In genomic region chr10:56682901-56683300, GRCm38 (mm10) we compare ENCODE assay signal across 24 mouse cellular contexts.
DNase-seq lines count a peak whose midpoint lies in the region; ATAC-seq and TF ChIP-seq lines count a peak whose summit lies in the region.
"Had no signal": no experiment of that assay in that cellular context is flagged by ENCODE, and none has a peak within 500 bp of the region (broad histone marks: within the 10 kb centered on the region; RNA-seq: fewer than 3 reads in every experiment).

No protein-coding gene starts in this region.

- WGBS in lung, embryonic 16.5 days, result 73% methylated on average over 3 of the region's 3 CpGs

- no peak overlapping the region for H3K9ac ChIP-seq in lung, embryonic 16.5 days (ENCODE audit: low read length)
- H3K9ac ChIP-seq: forebrain, embryonic 15.5 days; heart, embryonic 13.5 days; intestine, embryonic 15.5 days; neural tube, embryonic 13.5 days had no signal

- H3K4me3 ChIP-seq in gastrocnemius, adult 2 months, result no peak overlapping the region
- H3K4me3 ChIP-seq in lung, embryonic 16.5 days (ENCODE audit: low read length), result no peak overlapping the region
- H3K4me3 ChIP-seq: embryonic facial prominence, embryonic 10.5 days; forebrain, embryonic 15.5 days; heart, embryonic 13.5 days; hindbrain, embryonic 10.5 days; intestine, embryonic 15.5 days; midbrain, embryonic 10.5 days; myocyte; neural tube, embryonic 13.5 days had no signal

- ATAC-seq in lung, embryonic 16.5 days (ENCODE audit: low read depth), result peak; percentile 57; the same call in 1 of the 2 replicates
- ATAC-seq: activated CD4-positive, CD25-positive, alpha-beta regulatory T cell, adult 4 months; forebrain, embryonic 15.5 days; hindbrain, embryonic 16.5 days; intestine, embryonic 15.5 days; midbrain, embryonic 16.5 days had no signal

- DNase-seq in gastrocnemius, adult 2 months, result no peak
- no peak for DNase-seq in gastrocnemius, postnatal 36 days
- DNase-seq in kidney, adult 9 months, result peak; percentile 30
- no peak for DNase-seq in kidney, adult 8-10 months
- no peak for DNase-seq in lung, postnatal 14 days
- peak; percentile 13 to 39 for DNase-seq in kidney, postnatal 36 days
- DNase-seq in embryo, embryonic 10.5 days (ENCODE audit: low spot score), result no peak
- DNase-seq: adrenal gland, adult 8-10 months; cerebellum, adult 9-10 months; gastrocnemius, postnatal 10 days; retina, postnatal 1 day; thymus, postnatal 14 days had no signal

- H3K36me3 ChIP-seq in lung, embryonic 16.5 days (ENCODE audit: control insufficient read depth, insufficient read depth, low read length), result no peaks in the 10 kb centered on the region
- H3K36me3 ChIP-seq: embryonic facial prominence, embryonic 10.5 days; forebrain, embryonic 15.5 days; heart, embryonic 13.5 days; hindbrain, embryonic 10.5 days; intestine, embryonic 15.5 days; midbrain, embryonic 10.5 days; neural tube, embryonic 13.5 days had no signal

- no peak for TF ChIP-seq CTCF in gastrocnemius, adult 2 months (IDR thresholded peaks at IDR 0.05)

- H3K4me1 ChIP-seq in lung, embryonic 16.5 days (replicated peaks; ENCODE audit: control insufficient read depth, insufficient read depth, low read length), result no peaks in the 10 kb centered on the region
- H3K4me1 ChIP-seq: embryonic facial prominence, embryonic 10.5 days; forebrain, embryonic 15.5 days; heart, embryonic 13.5 days; hindbrain, embryonic 10.5 days; intestine, embryonic 15.5 days; midbrain, embryonic 10.5 days; neural tube, embryonic 13.5 days had no signal

- no peaks in the 10 kb centered on the region for H3K27me3 ChIP-seq in lung, embryonic 16.5 days (ENCODE audit: control insufficient read depth, insufficient read depth, low read depth, low read length)
- H3K27me3 ChIP-seq: forebrain, embryonic 15.5 days; heart, embryonic 13.5 days; intestine, embryonic 15.5 days; neural tube, embryonic 13.5 days had no signal

- no peaks in the 10 kb centered on the region for H3K9me3 ChIP-seq in lung, embryonic 16.5 days (ENCODE audit: control insufficient read depth, low read length)
- H3K9me3 ChIP-seq: embryonic facial prominence, embryonic 10.5 days; forebrain, embryonic 15.5 days; heart, embryonic 13.5 days; hindbrain, embryonic 10.5 days; intestine, embryonic 15.5 days; midbrain, embryonic 10.5 days; neural tube, embryonic 13.5 days had no signal

- intact Hi-C loops in gastrocnemius, adult 2 months (cut with DNase I), result loop anchor here (10.0 kb wide), 2 partner anchors 72 to 298 kb away; no protein-coding TSS in a partner anchor
- intact Hi-C loops in gastrocnemius, postnatal 36 days (cut with DNase I), result no loop called here

- peak overlapping the region; percentile 77 for H3K27ac ChIP-seq in gastrocnemius, adult 2 months
- H3K27ac ChIP-seq in lung, embryonic 16.5 days (ENCODE audit: low read length), result no peak overlapping the region
- H3K27ac ChIP-seq: embryonic facial prominence, embryonic 10.5 days; forebrain, embryonic 15.5 days; heart, embryonic 13.5 days; hindbrain, embryonic 10.5 days; intestine, embryonic 15.5 days; midbrain, embryonic 10.5 days; neural tube, embryonic 13.5 days had no signal

- H3K4me2 ChIP-seq in lung, embryonic 16.5 days (ENCODE audit: low read depth, low read length), result no peak overlapping the region
- H3K4me2 ChIP-seq: forebrain, embryonic 15.5 days; heart, embryonic 13.5 days; intestine, embryonic 15.5 days; neural tube, embryonic 13.5 days had no signal

Comparison
In these comparisons a context has a peak if more than half of its experiments do, and no peak if none do; other contexts are left out.
1. DNase-seq: peak in kidney, adult 9 months (single experiment) and kidney, postnatal 36 days (2 of 2); none in gastrocnemius, adult 2 months (single experiment), gastrocnemius, postnatal 36 days (0 of 2), kidney, adult 8-10 months (0 of 2), lung, postnatal 14 days (single experiment) and embryo, embryonic 10.5 days (single experiment).